Mouse (Mus musculus): ENCODE data around the gene Wif1. TPM values are rescaled to one million over a fixed set of nuclear protein-coding genes. Genes with fewer than 3 reads are reported as not detected.

Gene Wif1
- total RNA-seq, 2 experiments from 2014 or later, result 11.3 to 18.3 TPM

GRCm38 (mm10) chr10:121067416-121067951 is 33.7 kb downstream of the Wif1 start:
- DNase-seq (ENCODE audit: low spot score in 2 of 2), result peak in 1 of 2 experiments; percentile 32

- no peak for DNase-seq (ENCODE audit: low spot score in 2 of 2)
These were observed 34.2 kb downstream of the Wif1 start for GRCm38 (mm10) chr10:121068003-121068402.

GRCm38 (mm10) chr10:121070742-121071141 is 37.0 kb downstream of the Wif1 start:
- DNase-seq (ENCODE audit: low spot score in 2 of 2), result no peak

DNA sequence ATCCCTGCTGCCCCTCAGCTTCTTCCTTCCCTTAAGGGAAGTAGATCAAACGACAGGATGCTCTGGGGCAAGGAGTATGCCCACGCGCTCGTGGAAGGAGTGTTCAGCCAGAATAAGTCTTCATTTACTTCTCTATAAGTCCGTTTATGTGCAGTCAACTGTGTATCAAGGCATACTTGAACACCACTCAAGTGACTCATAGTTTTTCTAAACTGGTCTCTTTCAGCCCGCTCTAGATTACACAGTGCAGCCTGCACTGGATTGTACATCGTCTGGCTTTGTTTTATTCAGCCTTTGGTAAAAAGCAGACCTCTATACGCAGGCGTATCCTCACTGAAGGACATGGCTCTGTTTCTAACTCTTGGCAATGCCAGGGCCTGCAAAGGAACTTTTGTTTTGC is 46.7 kb downstream of the Wif1 start:
- no peak for DNase-seq (ENCODE audit: low spot score in 2 of 2)

DNA sequence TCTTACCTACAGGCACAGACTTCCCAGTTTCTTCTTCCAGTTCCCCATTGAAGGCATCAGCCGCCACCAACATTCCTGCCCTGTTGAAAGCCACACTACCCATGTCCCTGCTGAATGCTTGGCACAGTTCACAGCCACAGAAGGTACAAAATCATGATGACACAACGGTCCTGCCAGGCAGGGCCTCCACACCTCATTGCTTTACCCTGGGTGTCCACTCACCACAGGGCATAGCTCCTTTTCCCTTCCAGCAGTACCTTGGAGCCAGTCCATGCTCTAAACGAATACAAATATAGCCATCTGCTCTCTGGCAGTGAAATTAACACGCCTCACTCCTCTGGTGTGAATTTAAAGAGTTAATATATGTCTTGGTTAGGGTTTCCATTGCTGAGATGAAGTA is 49.1 kb downstream of the Wif1 start:
- DNase-seq (ENCODE audit: low spot score in 2 of 2), result no peak

GRCm38 (mm10) chr10:121083512-121083911 is 49.8 kb downstream of the Wif1 start:
- DNase-seq (ENCODE audit: low spot score in 2 of 2), result no peak

DNA sequence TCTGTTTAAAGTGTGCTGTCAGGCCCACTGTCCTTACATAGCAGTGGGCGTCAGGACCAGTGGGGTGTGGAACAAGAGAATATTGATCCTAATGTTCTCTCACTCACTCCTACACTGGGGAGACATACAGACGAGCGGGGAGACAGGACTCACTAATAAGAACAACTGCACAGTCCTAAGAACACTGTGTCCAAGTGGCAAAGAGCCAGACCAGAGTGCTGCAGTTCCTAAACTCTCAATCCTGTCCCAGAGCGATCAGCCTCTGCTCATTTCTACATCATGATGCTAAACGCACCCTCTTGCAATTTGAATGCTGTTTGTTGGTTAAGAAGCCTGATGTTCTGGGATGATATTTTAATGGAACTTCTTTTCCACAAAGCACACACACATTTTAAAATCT is 54.9 kb downstream of the Wif1 start:
- no peak for DNase-seq (ENCODE audit: low spot score in 2 of 2)

DNA sequence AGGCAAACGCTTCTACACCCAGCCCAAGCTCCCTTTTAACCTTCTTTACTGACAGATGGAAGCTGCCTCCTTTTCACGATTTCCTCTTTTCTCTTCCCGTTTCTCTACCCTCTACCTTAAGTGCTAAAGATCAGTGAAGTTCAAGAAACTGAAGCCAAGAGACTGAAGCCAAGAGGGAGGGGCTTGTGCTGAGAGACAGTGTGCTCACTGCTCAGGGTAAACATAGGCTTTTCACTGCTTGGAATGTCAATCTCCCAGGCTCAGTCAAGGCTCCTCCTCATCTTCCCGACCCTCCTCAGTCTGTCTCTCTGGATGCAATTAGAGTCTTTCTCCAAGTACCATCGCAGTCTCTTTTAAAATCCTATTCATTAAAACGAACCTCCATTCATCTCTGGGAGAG is 55.6 kb downstream of the Wif1 start:
- no peak for DNase-seq (ENCODE audit: low spot score in 2 of 2)

DNA sequence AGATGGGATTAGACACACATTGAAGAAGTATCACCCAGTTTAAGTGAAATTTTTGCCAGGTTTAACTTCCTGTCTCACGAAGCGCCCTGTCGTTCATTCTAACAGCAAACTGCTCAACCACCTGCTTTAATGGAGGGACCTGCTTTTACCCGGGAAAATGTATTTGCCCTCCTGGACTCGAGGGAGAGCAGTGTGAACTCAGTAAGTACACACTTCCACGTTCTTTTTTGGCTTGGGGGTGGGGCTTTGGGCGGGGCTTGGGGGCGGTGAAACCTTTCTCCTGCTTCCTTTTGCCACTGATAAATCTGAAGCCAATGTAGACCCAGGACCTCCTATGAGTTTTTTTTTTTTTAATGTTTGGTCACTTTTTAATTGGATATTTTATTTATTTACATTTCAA is 56.2 kb downstream of the Wif1 start:
- DNase-seq (ENCODE audit: low spot score in 2 of 2), result no peak

GRCm38 (mm10) chr10:121095948-121096347 is 62.2 kb downstream of the Wif1 start:
- DNase-seq (ENCODE audit: low spot score in 2 of 2), result no peak

GRCm38 (mm10) chr10:121098263-121098662 is 64.5 kb downstream of the Wif1 start:
- no peak for DNase-seq (ENCODE audit: low spot score in 2 of 2)

DNA sequence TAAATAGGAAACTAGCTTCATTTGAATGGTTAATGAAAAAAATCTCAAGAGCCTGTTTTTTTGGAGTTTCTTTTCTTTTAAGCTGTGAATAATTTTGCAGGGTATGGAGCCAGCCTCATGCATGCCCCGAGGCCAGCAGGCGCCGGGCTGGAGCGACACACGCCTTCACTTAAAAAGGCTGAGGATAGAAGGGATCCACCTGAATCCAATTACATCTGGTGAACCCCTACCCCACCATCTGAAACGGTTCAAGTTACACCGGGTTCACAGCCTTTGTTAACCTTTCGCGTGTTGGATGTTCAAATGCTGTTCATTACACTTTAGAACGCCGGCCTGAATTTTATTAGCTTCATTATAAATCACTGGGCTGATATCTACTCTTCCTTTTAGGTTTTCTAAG is 65.9 kb downstream of the Wif1 start:
- DNase-seq (ENCODE audit: low spot score in 2 of 2), result no peak

- no peak for DNase-seq (ENCODE audit: low spot score in 2 of 2)
These were observed 82.4 kb downstream of the Wif1 start for GRCm38 (mm10) chr10:121116115-121116514.

DNA sequence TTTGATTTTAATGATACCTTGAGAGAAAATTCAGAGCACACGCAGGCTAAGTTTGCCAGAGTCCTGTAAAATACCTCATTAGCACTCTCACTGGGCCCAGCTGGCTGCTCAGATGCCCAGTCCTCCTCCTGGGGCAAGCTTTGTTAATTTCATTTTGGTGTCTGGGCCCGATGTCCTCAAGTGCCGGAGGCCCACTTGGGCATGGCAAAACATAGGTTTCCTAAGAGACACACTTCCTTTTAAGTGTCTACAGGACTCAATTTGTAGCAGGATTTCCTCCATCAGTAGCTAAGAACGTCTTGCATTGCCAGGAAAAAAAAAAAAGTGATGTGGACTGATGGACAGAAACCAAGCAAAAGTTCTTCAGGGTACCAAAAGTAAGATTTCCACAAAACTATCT is 82.9 kb downstream of the Wif1 start:
- DNase-seq (ENCODE audit: low spot score in 2 of 2), result no peak

GRCm38 (mm10) chr10:121120751-121121150 is 87.0 kb downstream of the Wif1 start:
- DNase-seq (ENCODE audit: low spot score in 2 of 2), result no peak

DNA sequence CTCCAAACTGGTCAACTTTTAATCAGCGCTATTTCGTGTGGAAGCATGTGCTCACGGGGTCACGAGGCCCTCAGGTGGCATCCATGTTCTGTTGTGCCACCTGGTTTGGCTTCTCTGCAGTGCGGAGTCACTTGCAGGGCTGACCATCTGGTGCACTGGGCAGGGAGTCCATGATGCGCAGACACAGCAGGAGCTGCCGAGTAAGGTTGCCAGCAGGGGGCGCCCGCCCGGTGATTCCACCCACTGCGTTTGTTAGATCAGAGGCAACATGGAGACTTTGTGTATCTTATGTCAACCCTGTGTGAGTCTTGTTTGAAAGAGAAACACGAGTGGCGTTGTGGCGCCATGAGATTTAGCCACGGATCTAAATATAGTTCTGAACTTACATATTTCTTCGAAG is 90.7 kb downstream of the Wif1 start:
- peak in 1 of 2 experiments; percentile 20 for DNase-seq (ENCODE audit: low spot score in 2 of 2)

GRCm38 (mm10) chr10:121129000-121129925 is 95.5 kb downstream of the Wif1 start:
- peak in 1 of 2 experiments; percentile 48 for DNase-seq (ENCODE audit: low spot score in 2 of 2)

Other genes starting within 250 kb of the Wif1 start
- gene Msrb3, start 134.9 kb upstream of the Wif1 start, total RNA-seq (2021), result 10 to 100 TPM; 65.6 to 74.8 TPM
- 10 to 100 TPM; 11.3 to 12.6 TPM for gene Lemd3, start 54.6 kb upstream of the Wif1 start, total RNA-seq (2021)

All from gastrocnemius, postnatal 4 days (tissue).